17 mouse cellular contexts compared by ENCODE assay signal in the genomic region with DNA sequence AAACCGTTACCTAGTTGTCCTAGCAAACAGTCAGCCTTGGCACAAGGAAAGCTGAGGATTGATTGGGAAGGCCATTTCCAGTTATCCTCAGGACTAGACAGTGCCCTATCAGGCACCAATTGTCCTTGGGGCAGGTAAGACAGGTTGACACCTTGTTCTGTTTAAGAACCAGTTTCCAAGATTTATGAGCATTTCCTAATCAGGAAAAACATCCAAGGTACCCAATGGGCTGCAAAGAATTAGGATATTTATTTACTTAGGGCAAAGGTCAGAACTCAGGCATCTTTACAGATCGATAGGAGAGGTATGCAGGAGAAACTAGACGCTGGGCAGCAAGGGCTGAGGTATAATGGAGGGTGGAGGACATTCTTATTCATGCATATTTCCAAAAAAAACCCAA.
"Had no signal": no experiment of that assay in that cellular context is flagged by ENCODE, and none has a peak within 500 bp of the region (broad histone marks: within the 10 kb centered on the region; RNA-seq: fewer than 3 reads in every experiment).

No protein-coding gene starts in this region.

- H3K4me2 ChIP-seq: lung, embryonic 15.5 days; midbrain, embryonic 11.5 days; midbrain, embryonic 13.5 days; midbrain, embryonic 15.5 days; neural tube, embryonic 12.5 days; stomach, embryonic 15.5 days had no signal

- H3K9me3 ChIP-seq: lung, embryonic 15.5 days; megakaryocyte, embryonic 14.5 days; midbrain, embryonic 13.5 days; midbrain, embryonic 15.5 days; neural tube, embryonic 12.5 days; stomach, embryonic 15.5 days had no signal

- H3K9ac ChIP-seq: lung, embryonic 15.5 days; midbrain, embryonic 13.5 days; midbrain, embryonic 15.5 days; neural tube, embryonic 12.5 days; stomach, embryonic 15.5 days had no signal

- DNase-seq: lung, adult 2 months; lung, postnatal 14 days; lung, postnatal 36 days; right cerebral cortex, postnatal 14 days; thymus, adult 2 months; thymus, postnatal 25 days; thymus, postnatal 4 days had no signal

- ATAC-seq: lung, postnatal 0 days; midbrain, embryonic 13.5 days; midbrain, embryonic 15.5 days had no signal

- H3K36me3 ChIP-seq: lung, embryonic 15.5 days; midbrain, embryonic 15.5 days; neural tube, embryonic 12.5 days; stomach, embryonic 15.5 days had no signal

- H3K4me1 ChIP-seq: midbrain, embryonic 13.5 days; midbrain, embryonic 15.5 days; neural tube, embryonic 12.5 days had no signal

- H3K27me3 ChIP-seq: lung, embryonic 15.5 days; megakaryocyte, embryonic 14.5 days; midbrain, embryonic 13.5 days; midbrain, embryonic 15.5 days; neural tube, embryonic 12.5 days; stomach, embryonic 15.5 days had no signal

- H3K27ac ChIP-seq: lung, embryonic 15.5 days; macrophage; midbrain, embryonic 13.5 days; midbrain, embryonic 15.5 days; neural tube, embryonic 12.5 days; stomach, embryonic 15.5 days; stomach, postnatal 0 days had no signal

- H3K4me3 ChIP-seq: lung, embryonic 15.5 days; midbrain, embryonic 13.5 days; midbrain, embryonic 15.5 days; neural tube, embryonic 12.5 days; stomach, embryonic 15.5 days had no signal
